Mouse (Mus musculus) CH12.LX (cell line): ENCODE results near the gene Ptpn4.

ENCODE experiments used
- CTCF ChIP-seq, 2 experiments: IDR thresholded peaks in 1 of 2; conservative IDR thresholded peaks in 1 of 2; 2 replicates each; pipeline ENCODE4 v1.5.1; 2011 to 2012; ENCODE audit warnings: low read depth in 2 of 2, low read length in 2 of 2, improper control_type of control experiment in 1 of 2, inconsistent platforms in 1 of 2, mild to moderate bottlenecking in 1 of 2, moderate library complexity in 1 of 2
- MYC ChIP-seq: IDR thresholded peaks from 2 replicates; pipeline ENCODE4 v1.6.1; 2011; ENCODE audit warnings: low read depth, mild to moderate bottlenecking, improper control_type of control experiment, low read length
- NRF1 ChIP-seq: IDR thresholded peaks from 2 replicates; pipeline ENCODE4 v1.6.1; 2014; ENCODE audit warnings: low read depth, mild to moderate bottlenecking, inconsistent platforms, low read length, improper control_type of control experiment, moderate library complexity
- UBTF ChIP-seq: IDR thresholded peaks from 2 replicates; pipeline ENCODE4 v1.6.1; 2012; ENCODE audit warnings: low read depth, mild to moderate bottlenecking, inconsistent platforms, low read length, improper control_type of control experiment, moderate library complexity
- ZKSCAN1 ChIP-seq: IDR thresholded peaks from 2 replicates; pipeline ENCODE4 v1.6.1; 2012; ENCODE audit warnings: low read depth, inconsistent platforms, low read length, improper control_type of control experiment, borderline replicate concordance

- TF ChIP-seq MYC (no peak), UBTF (no peak), NRF1 (no peak), CTCF (conservative IDR thresholded peaks at IDR 0.05 in 1 of 2, IDR thresholded peaks at IDR 0.05 in 1 of 2; ENCODE audit: low read depth in 2 of 2, low read length in 2 of 2) (no peak), ZKSCAN1 (no peak)
Measured at GRCm38 (mm10) chr1:119646356-119646755, 191.1 kb downstream of the Ptpn4 start.
